Mouse (Mus musculus) stomach, postnatal 0 days (tissue): ENCODE measurements around the gene Zfand6. TPM values are rescaled to one million over a fixed set of nuclear protein-coding genes. Genes with fewer than 3 reads are reported as not detected.

Experiments used
- ATAC-seq: fragments of 200-750 bp; cut with Nextera tagmentation; 2 replicates; pipeline ENCODE4 v1.8.0; 2017; ENCODE audit not compliant: low FRiP score, low TSS enrichment
- DNase-seq: peaks from one replicate; pipeline ENCODE4 v3.0.0-alpha.2; 2016; ENCODE audit warnings: low spot score
- H3K27ac ChIP-seq: fragments of 300-500 bp; sonication (generic); replicated peaks from 2 replicates; pipeline ENCODE4 v1.5.1; 2014; ENCODE audit warnings: mild to moderate bottlenecking, control low read depth
- H3K27me3 ChIP-seq: fragments of 300-500 bp; sonication (generic); 2 replicates; pipeline ENCODE4 v1.6.1; 2014; ENCODE audit warnings: low read length; ENCODE audit not compliant: control insufficient read depth, insufficient read depth
- H3K36me3 ChIP-seq: fragments of 300-500 bp; sonication (generic); 2 replicates; pipeline ENCODE4 v1.6.1; 2014; ENCODE audit warnings: low read length, mixed read lengths; ENCODE audit not compliant: control insufficient read depth, insufficient read depth
- H3K4me1 ChIP-seq: fragments of 300-500 bp; sonication (generic); replicated peaks from 2 replicates; pipeline ENCODE4 v1.6.1; 2014; ENCODE audit warnings: antibody characterized with exemption; ENCODE audit not compliant: control insufficient read depth, insufficient read depth
- H3K4me2 ChIP-seq: fragments of 300-500 bp; sonication (generic); replicated peaks from 2 replicates; pipeline ENCODE4 v1.6.1; 2014; ENCODE audit warnings: low read depth, mild to moderate bottlenecking, control low read depth, moderate library complexity
- H3K4me3 ChIP-seq: fragments of 300-500 bp; sonication (generic); 2 replicates; pipeline ENCODE4 v1.5.1; 2014; ENCODE audit warnings: low read depth, low read length, control low read depth
- H3K9ac ChIP-seq: fragments of 300-500 bp; sonication (generic); 2 replicates; pipeline ENCODE4 v1.6.1; 2014; ENCODE audit warnings: mild to moderate bottlenecking, low read length, control low read depth, mixed read lengths
- H3K9me3 ChIP-seq: fragments of 300-500 bp; sonication (generic); 2 replicates; pipeline ENCODE4 v1.6.1; 2016; ENCODE audit warnings: low read length; ENCODE audit not compliant: control insufficient read depth
- CTCF ChIP-seq: IDR thresholded peaks from 2 replicates; pipeline ENCODE4 v1.5.1; 2016; ENCODE audit warnings: antibody characterized with exemption, low read depth, mild to moderate bottlenecking, moderate library complexity
- EP300 ChIP-seq: optimal IDR thresholded peaks from 2 replicates; pipeline ENCODE3; 2016; ENCODE audit warnings: antibody characterized with exemption
- whole genome bisulfite sequencing: fragments of 180-500 bp; shearing (Covaris S2); extraction: QIAGEN DNeasy Blood & Tissue Kit; methylation state at CpG from one replicate; pipeline ENCODE4 v1.1.7; 2014; 5-methylcytosine and 5-hydroxymethylcytosine counted together
- polyA plus RNA-seq: library from polyadenylated mRNA; unstranded; fragments of >200 nt; fragmentation: Nextera tagmentation; extraction: Ambion mirVana; gene quantifications from 2 replicates; pipeline ENCODE4 v1.2.1, GENCODE M21; 2015

Gene Zfand6
- polyA plus RNA-seq, 1 experiment from 2014 or later = 128 TPM

- Histone ChIP-seq H3K4me2 (no peak overlapping the region), H3K4me1 (no peaks in the 10 kb centered on the region), H3K36me3 (peaks cover 6% of the 10 kb centered on the region), H3K9ac (no peak overlapping the region), H3K27me3 (no peaks in the 10 kb centered on the region), H3K27ac (no peak overlapping the region), H3K9me3 (no peaks in the 10 kb centered on the region), H3K4me3 (no peak overlapping the region)
- DNase-seq = no peak
- no peak for ATAC-seq
- TF ChIP-seq CTCF (no peak), EP300 (no peak)
- WGBS = 86% methylated on average over 3 of the region's 3 CpGs
Measured at GRCm38 (mm10) chr7:84620956-84621355, 68.8 kb downstream of the Zfand6 start.

GRCm38 (mm10) chr7:84618951-84619350 is 70.8 kb downstream of the Zfand6 start:
- 92% methylated on average over 2 of the region's 2 CpGs for WGBS
- Histone ChIP-seq H3K36me3 (peaks cover 2% of the 10 kb centered on the region; the same call in 1 of the 2 replicates), H3K9ac (no peak overlapping the region), H3K27ac (no peak overlapping the region), H3K4me3 (no peak overlapping the region), H3K27me3 (no peaks in the 10 kb centered on the region), H3K4me2 (no peak overlapping the region), H3K4me1 (no peaks in the 10 kb centered on the region), H3K9me3 (no peaks in the 10 kb centered on the region)
- no peak for ATAC-seq
- no peak for DNase-seq
- TF ChIP-seq EP300 (no peak), CTCF (no peak)

- WGBS = 68% methylated on average over 4 of the region's 4 CpGs
Measured at GRCm38 (mm10) chr7:84612445-84612844, 77.3 kb downstream of the Zfand6 start.

GRCm38 (mm10) chr7:84611609-84612008 is 78.2 kb downstream of the Zfand6 start:
- Histone ChIP-seq H3K4me3 (no peak overlapping the region), H3K9me3 (no peaks in the 10 kb centered on the region), H3K4me1 (no peaks in the 10 kb centered on the region), H3K9ac (no peak overlapping the region), H3K4me2 (no peak overlapping the region), H3K27me3 (no peaks in the 10 kb centered on the region), H3K27ac (no peak overlapping the region), H3K36me3 (no peaks in the 10 kb centered on the region)
- ATAC-seq (no peak), DNase-seq (no peak)
- 79% methylated on average over 1 of the region's 1 CpGs for WGBS
- TF ChIP-seq CTCF (no peak), EP300 (no peak)

More at GRCm38 (mm10) chr7:84612445-84612844, 77.3 kb downstream of the Zfand6 start:
- H3K4me2 ChIP-seq = no peak overlapping the region
- H3K27me3 ChIP-seq = no peaks in the 10 kb centered on the region
- TF ChIP-seq CTCF = no peak
- no peak for TF ChIP-seq EP300
- ATAC-seq (no peak), DNase-seq (no peak)
- no peak overlapping the region for H3K27ac ChIP-seq
- no peak overlapping the region for H3K4me3 ChIP-seq
- H3K9ac ChIP-seq = no peak overlapping the region
- H3K4me1 ChIP-seq = no peaks in the 10 kb centered on the region
- H3K36me3 ChIP-seq = no peaks in the 10 kb centered on the region
- H3K9me3 ChIP-seq = no peaks in the 10 kb centered on the region

GRCm38 (mm10) chr7:84606293-84606749 is 83.4 kb downstream of the Zfand6 start, which contains the start of gene Fah:
Fah (minus strand) TSS chr7:84606722.
- Histone ChIP-seq H3K4me2 (peak within 1 kb of the TSS; percentile 96), H3K4me1 (no peaks in the 10 kb centered on the region), H3K9ac (peak within 1 kb of the TSS; percentile 63), H3K27ac (peak within 1 kb of the TSS; percentile 61; the same call in 1 of the 2 replicates), H3K27me3 (no peaks in the 10 kb centered on the region), H3K4me3 (peak within 1 kb of the TSS; percentile 57), H3K36me3 (no peaks in the 10 kb centered on the region), H3K9me3 (no peaks in the 10 kb centered on the region)
- peak; percentile 77 for ATAC-seq
- DNase-seq = peak; percentile 71
- no peak for TF ChIP-seq EP300
- TF ChIP-seq CTCF = no peak
- WGBS = 4% methylated on average over 10 of the region's 10 CpGs

- DNase-seq = peak; percentile 90
- peak; percentile 94 for ATAC-seq
- Histone ChIP-seq H3K27me3 (no peaks in the 10 kb centered on the region), H3K9me3 (no peaks in the 10 kb centered on the region), H3K27ac (peak overlapping the region; percentile 61), H3K4me2 (peak overlapping the region; percentile 96), H3K9ac (peak overlapping the region; percentile 63), H3K36me3 (no peaks in the 10 kb centered on the region), H3K4me3 (peak overlapping the region; percentile 57), H3K4me1 (no peaks in the 10 kb centered on the region)
- TF ChIP-seq EP300 = no peak
- no peak for TF ChIP-seq CTCF
- WGBS = 0% methylated on average over 35 of the region's 36 CpGs
Measured at GRCm38 (mm10) chr7:84605704-84606292, 84.0 kb downstream of the Zfand6 start.
